Mouse (Mus musculus) erythroblast, embryonic 14.5 days (primary cell): ENCODE data around the gene Zdhhc22.

ENCODE experiments used
- GATA1 ChIP-seq: IDR thresholded peaks from 2 replicates; pipeline ENCODE4 v1.6.1; 2012; ENCODE audit warnings: low read length, inconsistent platforms, mixed read lengths
- TAL1 ChIP-seq: IDR thresholded peaks from 3 replicates; pipeline ENCODE4 v1.6.1; 2012; ENCODE audit warnings: low read length, inconsistent platforms, mixed read lengths

DNA sequence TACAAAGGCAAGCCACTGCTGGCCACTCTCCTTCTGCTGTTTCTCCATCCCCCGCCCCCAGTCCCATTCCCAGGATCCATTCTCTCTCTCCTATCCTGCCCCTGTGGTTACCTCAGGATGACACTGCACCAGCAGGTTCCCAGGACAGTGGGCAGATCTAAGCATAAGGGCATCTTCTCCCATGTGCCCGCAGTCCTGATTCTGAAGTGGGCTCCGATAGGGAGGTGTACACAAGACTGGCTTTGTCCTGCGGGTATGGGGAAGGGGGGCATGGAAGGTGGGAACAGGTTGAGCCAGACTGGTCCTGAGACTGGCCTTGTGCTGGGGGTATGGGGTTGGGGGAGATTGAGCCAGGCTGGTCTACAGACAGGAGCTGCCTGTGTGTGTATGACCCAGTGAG lies 14.4 kb upstream of the Zdhhc22 start:
- TF ChIP-seq GATA1 (no peak), TAL1 (no peak)
